30 mouse cellular contexts compared by ENCODE assay signal in the genomic region with DNA sequence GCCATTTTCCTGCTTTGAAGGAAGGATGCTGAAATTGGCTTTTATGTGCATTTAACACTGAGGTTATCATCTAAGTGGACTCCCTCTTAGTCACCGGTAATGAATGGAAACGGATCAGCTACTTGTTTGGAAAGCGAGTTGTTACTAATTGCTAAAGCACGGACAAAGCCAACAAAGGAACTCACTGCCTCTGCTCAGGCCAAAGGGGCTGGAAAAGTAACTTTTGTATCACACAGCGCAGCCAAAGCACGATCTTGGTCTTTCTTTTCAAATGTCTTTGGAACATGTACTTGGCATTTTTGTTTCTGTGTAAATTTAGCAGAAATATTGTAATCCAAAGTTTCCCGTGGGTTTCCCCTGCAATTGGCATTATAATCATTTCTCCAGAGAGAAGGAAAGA. TPM values are rescaled to one million over a fixed set of nuclear protein-coding genes. Genes with fewer than 3 reads are reported as not detected.
A peak's percentile ranks its signal among the peaks of the same experiment; 100 is the strongest.
DNase-seq lines count a peak whose midpoint lies in the region; ATAC-seq and TF ChIP-seq lines count a peak whose summit lies in the region.
"Had no signal": no experiment of that assay in that cellular context is flagged by ENCODE, and none has a peak within 500 bp of the region (broad histone marks: within the 10 kb centered on the region; RNA-seq: fewer than 3 reads in every experiment).

No protein-coding gene starts in this region.

- H3K4me2 ChIP-seq in lung, postnatal 0 days (replicated peaks; ENCODE audit: low read depth, low read length), result no peak overlapping the region
- H3K4me2 ChIP-seq in kidney, embryonic 15.5 days, result no peak overlapping the region
- H3K4me2 ChIP-seq: embryonic facial prominence, embryonic 13.5 days; embryonic facial prominence, embryonic 15.5 days; forebrain, embryonic 13.5 days; forebrain, embryonic 15.5 days had no signal

- no peak for TF ChIP-seq EP300 in lung, postnatal 0 days (IDR thresholded peaks at IDR 0.05)

- no peak for TF ChIP-seq CTCF in lung, postnatal 0 days (IDR thresholded peaks at IDR 0.05)

- no peak overlapping the region for H3K9ac ChIP-seq in lung, postnatal 0 days (replicated peaks; ENCODE audit: low read depth)
- H3K9ac ChIP-seq in kidney, embryonic 15.5 days, result no peak overlapping the region
- H3K9ac ChIP-seq: embryonic facial prominence, embryonic 13.5 days; embryonic facial prominence, embryonic 15.5 days; forebrain, embryonic 13.5 days; forebrain, embryonic 15.5 days; forebrain, postnatal 0 days had no signal

- WGBS in lung, postnatal 0 days, result 55% methylated on average over 7 of the region's 7 CpGs
- WGBS in kidney, embryonic 15.5 days, result 81% methylated on average over 7 of the region's 7 CpGs

- H3K4me1 ChIP-seq in lung, postnatal 0 days (ENCODE audit: insufficient read depth, low read depth, low read length), result 0 out of 2 replicates have a peak, but pooled peaks cover 3% of the 10 kb centered on the region
- peaks cover 4% of the 10 kb centered on the region for H3K4me1 ChIP-seq in kidney, embryonic 15.5 days

- H3K4me3 ChIP-seq in lung, postnatal 0 days (ENCODE audit: low read depth, low read length), result no peak overlapping the region
- no peak overlapping the region for H3K4me3 ChIP-seq in kidney, embryonic 15.5 days (replicated peaks)
- H3K4me3 ChIP-seq: embryonic facial prominence, embryonic 13.5 days; embryonic facial prominence, embryonic 15.5 days; erythroblast, embryonic 14.5 days; forebrain, embryonic 13.5 days; forebrain, embryonic 15.5 days had no signal

- ATAC-seq in lung, postnatal 0 days, result no peak
- no peak for ATAC-seq in kidney, embryonic 15.5 days (replicated peaks; ENCODE audit: low FRiP score)
- ATAC-seq: CD4-positive, CD25-positive, alpha-beta regulatory T cell, adult 4 months; forebrain, embryonic 13.5 days; forebrain, embryonic 15.5 days; forebrain, postnatal 0 days had no signal

- no peaks in the 10 kb centered on the region for H3K9me3 ChIP-seq in lung, postnatal 0 days (ENCODE audit: low read length)
- H3K9me3 ChIP-seq in kidney, embryonic 15.5 days (replicated peaks), result no peaks in the 10 kb centered on the region
- H3K9me3 ChIP-seq: embryonic facial prominence, embryonic 13.5 days; embryonic facial prominence, embryonic 15.5 days; forebrain, embryonic 13.5 days; forebrain, embryonic 15.5 days; G1E had no signal

- H3K27ac ChIP-seq in lung, postnatal 0 days (ENCODE audit: low read length), result no peak overlapping the region
- H3K27ac ChIP-seq in kidney, embryonic 15.5 days, result no peak overlapping the region
- H3K27ac ChIP-seq: embryonic facial prominence, embryonic 13.5 days; embryonic facial prominence, embryonic 15.5 days; forebrain, embryonic 13.5 days; forebrain, embryonic 15.5 days had no signal

- DNase-seq in gastrocnemius, postnatal 25 days, result peak; percentile 12
- DNase-seq in gastrocnemius, postnatal 4 days (ENCODE audit: low spot score in 2 of 2), result no peak
- DNase-seq in lung, postnatal 0 days (ENCODE audit: low spot score), result peak; percentile 9
- DNase-seq in lung, postnatal 25 days (ENCODE audit: low spot score), result no peak
- DNase-seq in Muller cell, postnatal 12 days (ENCODE audit: inconsistent ontology term), result peak; percentile 68
- peak; percentile 46 for DNase-seq in fibroblast of lung, adult 2 months (ENCODE audit: low read depth)
- DNase-seq: adrenal gland, postnatal 10 days; adrenal gland, postnatal 25 days; B cell, adult 2 months; cerebellum, adult 18-20 months; cerebellum, adult 8-10 months; cerebellum, adult 9-11 months; cerebellum, postnatal 14 days; cerebellum, postnatal 36 days; embryo, embryonic 11 days; forebrain, postnatal 0 days had no signal

- no peaks in the 10 kb centered on the region for H3K36me3 ChIP-seq in lung, postnatal 0 days (ENCODE audit: insufficient read depth, low read length)
- H3K36me3 ChIP-seq in kidney, embryonic 15.5 days, result no peaks in the 10 kb centered on the region
- H3K36me3 ChIP-seq: embryonic facial prominence, embryonic 13.5 days; embryonic facial prominence, embryonic 15.5 days; forebrain, embryonic 15.5 days; G1E had no signal

- H3K27me3 ChIP-seq in lung, postnatal 0 days (replicated peaks; ENCODE audit: insufficient read depth, low read length), result no peaks in the 10 kb centered on the region
- peaks cover 16% of the 10 kb centered on the region; the same call in 1 of the 2 replicates for H3K27me3 ChIP-seq in kidney, embryonic 15.5 days

RNA-seq across cellular contexts. Expression of gene Ccdc14, which starts 18.4 kb away (rescaled TPM):
- 1 to 10 TPM; 1.4 to 1.8 TPM for total RNA-seq in gastrocnemius, postnatal 25 days (2021)
- total RNA-seq in gastrocnemius, postnatal 4 days (2021), result 1 to 10 TPM; 6.5 to 7.2 TPM
- 2.7 and 2.9 TPM in 2 replicates for polyA plus RNA-seq in lung, postnatal 0 days (2015; fragmentation: Nextera tagmentation; extraction: Ambion mirVana)
- 7.0 and 7.6 TPM in 2 replicates for polyA plus RNA-seq in kidney, embryonic 15.5 days (2015; fragmentation: Nextera tagmentation; extraction: Ambion mirVana)

RNA-seq across cellular contexts. Expression of gene Ropn1, which starts 22.2 kb away (rescaled TPM):
- not detected for total RNA-seq in gastrocnemius, postnatal 25 days (2021)
- total RNA-seq in gastrocnemius, postnatal 4 days (2021), result not detected
- polyA plus RNA-seq in lung, postnatal 0 days (2015; fragmentation: Nextera tagmentation; extraction: Ambion mirVana), result not detected in 2 replicates
- not detected in 2 replicates for polyA plus RNA-seq in kidney, embryonic 15.5 days (2015; fragmentation: Nextera tagmentation; extraction: Ambion mirVana)
- total RNA-seq: adrenal gland, adult 2 months; adrenal gland, postnatal 10 days; adrenal gland, postnatal 25 days; adrenal gland, postnatal 4 days; CH12.LX; common myeloid progenitor, adult 5-6 weeks; forebrain, postnatal 0 days; G1E had no signal
- polyA plus RNA-seq: adrenal gland, adult 2 months; CD4-positive, CD25-positive, alpha-beta regulatory T cell, adult 4 months; embryonic facial prominence, embryonic 11.5 days; embryonic facial prominence, embryonic 13.5 days; embryonic facial prominence, embryonic 15.5 days; erythroblast, embryonic 14.5 days; forebrain, embryonic 11.5 days; forebrain, embryonic 13.5 days; forebrain, embryonic 15.5 days; forebrain, postnatal 0 days; G1E had no signal

Comparison
In these comparisons a context has a peak if more than half of its experiments do, and no peak if none do; other contexts are left out.
1. DNase-seq: peak in gastrocnemius, postnatal 25 days (single experiment), lung, postnatal 0 days (single experiment), Muller cell, postnatal 12 days (single experiment) and fibroblast of lung, adult 2 months (single experiment); none in gastrocnemius, postnatal 4 days (0 of 2) and lung, postnatal 25 days (single experiment).